Mouse (Mus musculus): Measurements from ENCODE around the gene Hibadh. TPM values are rescaled to one million over a fixed set of nuclear protein-coding genes. Genes with fewer than 3 reads are reported as not detected.
"Not testable (repeated sequence)": the region's sequence is repeated elsewhere in the genome, so short reads cannot be mapped to it uniquely, and the experiment has no call there.

Gene Hibadh
- polyA plus RNA-seq (2015; fragmentation: Nextera tagmentation; extraction: Ambion mirVana), result 72.9 and 82.7 TPM in 2 replicates

- Histone ChIP-seq H3K4me3 (ENCODE audit: low read length) (peak within 1 kb of the TSS; percentile 58), H3K36me3 (ENCODE audit: control insufficient read depth, insufficient read depth, low read length) (no peaks in the 10 kb centered on the region), H3K9me3 (ENCODE audit: control insufficient read depth, low read length) (no peaks in the 10 kb centered on the region), H3K27me3 (replicated peaks; ENCODE audit: control insufficient read depth, insufficient read depth, low read length) (no peaks in the 10 kb centered on the region), H3K27ac (ENCODE audit: low read depth, low read length) (peak within 1 kb of the TSS; percentile 72), H3K4me1 (ENCODE audit: control insufficient read depth, insufficient read depth, low read depth, low read length) (peaks cover 3% of the 10 kb centered on the region; the same call in 1 of the 2 replicates), H3K4me2 (ENCODE audit: low read length) (peak within 1 kb of the TSS; percentile 72), H3K9ac (ENCODE audit: low read depth, low read length) (peak within 1 kb of the TSS; percentile 73)
- peak; percentile 100 for ATAC-seq
- WGBS, result under 1% methylated on average over 34 of the region's 34 CpGs
Measured at GRCm38 (mm10) chr6:52640224-52640712, at the start of gene Hibadh. Gene Hibadh, minus strand, starts transcription at chr6:52640389.

DNA sequence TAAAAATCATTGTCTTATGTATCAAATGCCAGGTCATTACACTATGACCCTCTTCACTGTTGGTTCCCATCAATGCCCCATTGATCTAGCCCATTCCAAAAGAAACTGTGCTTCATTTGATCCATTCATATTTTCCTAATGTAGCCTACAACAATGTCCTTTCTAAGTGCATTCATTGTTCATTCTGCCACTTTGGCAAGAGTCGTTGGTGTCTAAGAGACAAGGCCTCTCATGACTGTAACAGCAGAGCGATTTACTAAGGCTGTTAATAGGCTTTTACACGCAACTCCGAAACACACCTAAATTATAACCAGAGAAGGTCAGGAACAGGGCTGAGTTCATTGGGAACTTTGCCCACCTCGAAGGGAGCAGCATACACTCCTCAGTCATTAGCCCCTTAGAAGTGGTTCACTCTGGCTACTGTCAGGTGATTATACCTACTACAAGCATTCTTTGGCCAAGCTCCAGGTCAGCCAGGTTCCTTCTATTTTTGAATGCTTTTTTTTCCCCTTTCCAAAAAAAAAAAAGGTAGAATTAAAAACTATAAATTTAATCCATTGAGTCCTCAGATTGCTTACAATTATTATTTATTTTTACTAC is 46.8 kb upstream of the Hibadh start:
- no peak overlapping the region for H3K4me2 ChIP-seq (ENCODE audit: low read length)
- no peak for ATAC-seq
- H3K9ac ChIP-seq (ENCODE audit: low read depth, low read length), result no peak overlapping the region
- no peaks in the 10 kb centered on the region for H3K4me1 ChIP-seq (ENCODE audit: control insufficient read depth, insufficient read depth, low read depth, low read length)
- H3K27me3 ChIP-seq (replicated peaks; ENCODE audit: control insufficient read depth, insufficient read depth, low read length), result no peaks in the 10 kb centered on the region
- 52% methylated on average over 5 of the region's 5 CpGs for WGBS
- H3K27ac ChIP-seq (ENCODE audit: low read depth, low read length), result no peak overlapping the region
- no peaks in the 10 kb centered on the region for H3K9me3 ChIP-seq (ENCODE audit: control insufficient read depth, low read length)
- no peaks in the 10 kb centered on the region for H3K36me3 ChIP-seq (ENCODE audit: control insufficient read depth, insufficient read depth, low read length)
- no peak overlapping the region for H3K4me3 ChIP-seq (ENCODE audit: low read length)

DNA sequence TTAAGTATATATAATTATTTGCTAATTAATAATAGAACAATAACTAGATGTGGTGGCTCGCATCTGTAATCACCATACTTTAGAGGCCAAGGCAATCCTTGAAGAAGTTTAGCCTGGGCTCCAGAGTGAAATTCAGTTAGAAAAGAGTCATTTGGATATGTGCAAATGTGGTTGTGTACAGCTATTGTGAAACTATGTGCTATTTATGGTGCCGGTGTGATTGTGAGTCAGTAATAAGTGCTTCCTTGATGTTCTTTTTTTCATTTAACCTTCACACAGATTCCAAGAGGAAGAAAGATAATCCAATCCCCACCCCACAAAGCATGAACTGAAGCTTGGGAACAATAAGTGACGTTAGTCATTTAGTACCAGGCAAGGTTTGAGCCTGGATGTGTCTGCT is 42.4 kb upstream of the Hibadh start:
- no peaks in the 10 kb centered on the region for H3K27me3 ChIP-seq (replicated peaks; ENCODE audit: control insufficient read depth, insufficient read depth, low read length)
- WGBS, result 91% methylated on average over 3 of the region's 3 CpGs
- ATAC-seq, result no peak

DNA sequence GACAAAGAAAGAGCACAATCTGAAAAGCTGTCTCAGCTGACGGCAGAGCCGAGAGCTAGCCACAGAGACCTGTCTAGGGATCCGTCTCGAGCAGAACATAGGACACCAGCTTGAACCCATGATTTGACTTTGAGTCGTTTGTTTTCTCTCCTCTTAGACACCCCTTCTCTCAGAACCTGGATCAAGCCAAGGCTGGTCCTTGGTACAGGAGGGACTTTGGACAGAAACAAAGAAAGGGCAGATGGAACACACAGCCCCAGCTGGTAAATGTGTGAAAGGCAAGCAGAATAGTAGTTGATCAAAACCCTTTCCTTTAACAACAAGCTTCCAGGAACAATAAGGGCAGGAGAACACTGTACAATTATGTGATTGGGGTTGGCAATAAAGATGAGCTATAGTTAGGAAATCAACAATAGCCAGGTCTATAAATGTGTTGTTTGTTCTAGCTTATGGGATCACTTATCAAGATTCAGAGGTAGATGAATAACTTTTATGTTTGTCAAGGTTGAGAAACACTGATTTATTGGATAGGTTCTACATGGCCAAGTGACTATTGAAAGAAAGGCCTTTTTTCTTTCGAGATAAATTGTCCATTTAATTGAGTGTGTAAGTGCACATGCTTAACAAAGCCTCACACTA is 41.8 kb upstream of the Hibadh start:
- Histone ChIP-seq H3K27me3 (replicated peaks; ENCODE audit: control insufficient read depth, insufficient read depth, low read length) (no peaks in the 10 kb centered on the region), H3K27ac (ENCODE audit: low read depth, low read length) (no peak overlapping the region), H3K4me1 (ENCODE audit: control insufficient read depth, insufficient read depth, low read depth, low read length) (no peaks in the 10 kb centered on the region), H3K36me3 (ENCODE audit: control insufficient read depth, insufficient read depth, low read length) (no peaks in the 10 kb centered on the region), H3K9me3 (ENCODE audit: control insufficient read depth, low read length) (no peaks in the 10 kb centered on the region), H3K4me3 (ENCODE audit: low read length) (no peak overlapping the region), H3K9ac (ENCODE audit: low read depth, low read length) (no peak overlapping the region), H3K4me2 (ENCODE audit: low read length) (no peak overlapping the region)
- ATAC-seq, result no peak
- WGBS, result 81% methylated on average over 6 of the region's 6 CpGs

More for the DNA sequence above, 42.4 kb upstream of the Hibadh start:
- Histone ChIP-seq H3K36me3 (ENCODE audit: control insufficient read depth, insufficient read depth, low read length) (no peaks in the 10 kb centered on the region), H3K27ac (ENCODE audit: low read depth, low read length) (no peak overlapping the region), H3K4me2 (ENCODE audit: low read length) (no peak overlapping the region), H3K9ac (ENCODE audit: low read depth, low read length) (no peak overlapping the region), H3K4me1 (ENCODE audit: control insufficient read depth, insufficient read depth, low read depth, low read length) (no peaks in the 10 kb centered on the region), H3K4me3 (ENCODE audit: low read length) (no peak overlapping the region), H3K9me3 (ENCODE audit: control insufficient read depth, low read length) (no peaks in the 10 kb centered on the region)

DNA sequence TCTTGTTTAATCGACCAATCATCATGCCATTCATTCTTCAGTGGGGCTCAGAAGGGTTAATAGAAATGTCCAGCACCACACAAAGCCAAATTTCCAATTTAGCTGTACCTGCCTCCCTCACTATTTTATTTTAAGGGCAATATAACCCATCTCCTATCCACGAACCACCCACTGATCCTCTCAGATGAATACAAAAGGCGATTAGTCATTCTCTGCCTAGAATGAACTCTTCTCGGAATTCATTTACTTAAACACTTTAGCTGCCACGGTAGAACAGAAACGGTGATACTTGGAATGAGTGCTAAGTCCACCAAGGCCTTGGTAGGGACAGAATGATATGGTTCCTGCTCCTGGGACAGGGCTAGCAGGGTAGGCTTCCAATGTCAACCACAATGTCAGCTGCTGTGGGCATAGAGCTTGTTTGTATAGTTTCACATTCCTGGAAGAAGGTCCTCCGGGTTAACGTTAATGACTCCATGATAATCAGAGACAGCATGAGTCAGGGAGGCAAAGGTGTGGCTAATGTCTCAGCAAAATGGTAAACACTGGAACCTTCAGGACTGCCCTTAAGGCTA is 40.4 kb upstream of the Hibadh start:
- no peaks in the 10 kb centered on the region for H3K9me3 ChIP-seq (ENCODE audit: control insufficient read depth, low read length)
- no peak overlapping the region for H3K4me2 ChIP-seq (ENCODE audit: low read length)
- no peaks in the 10 kb centered on the region for H3K27me3 ChIP-seq (replicated peaks; ENCODE audit: control insufficient read depth, insufficient read depth, low read length)
- no peak overlapping the region for H3K27ac ChIP-seq (ENCODE audit: low read depth, low read length)
- no peak overlapping the region for H3K4me3 ChIP-seq (ENCODE audit: low read length)
- no peaks in the 10 kb centered on the region for H3K4me1 ChIP-seq (ENCODE audit: control insufficient read depth, insufficient read depth, low read depth, low read length)
- WGBS, result 62% methylated on average over 8 of the region's 8 CpGs
- no peaks in the 10 kb centered on the region for H3K36me3 ChIP-seq (ENCODE audit: control insufficient read depth, insufficient read depth, low read length)
- no peak overlapping the region for H3K9ac ChIP-seq (ENCODE audit: low read depth, low read length)
- no peak for ATAC-seq

GRCm38 (mm10) chr6:52679565-52679964 is 39.4 kb upstream of the Hibadh start:
- no peak overlapping the region for H3K27ac ChIP-seq (ENCODE audit: low read depth, low read length)
- no peaks in the 10 kb centered on the region for H3K36me3 ChIP-seq (ENCODE audit: control insufficient read depth, insufficient read depth, low read length)
- no peak overlapping the region for H3K4me3 ChIP-seq (ENCODE audit: low read length)
- no peaks in the 10 kb centered on the region for H3K9me3 ChIP-seq (ENCODE audit: control insufficient read depth, low read length)
- no peak overlapping the region for H3K9ac ChIP-seq (ENCODE audit: low read depth, low read length)
- WGBS, result 86% methylated on average over 9 of the region's 9 CpGs
- no peaks in the 10 kb centered on the region for H3K27me3 ChIP-seq (replicated peaks; ENCODE audit: control insufficient read depth, insufficient read depth, low read length)
- H3K4me1 ChIP-seq (ENCODE audit: control insufficient read depth, insufficient read depth, low read depth, low read length), result no peaks in the 10 kb centered on the region
- no peak for ATAC-seq
- no peak overlapping the region for H3K4me2 ChIP-seq (ENCODE audit: low read length)

DNA sequence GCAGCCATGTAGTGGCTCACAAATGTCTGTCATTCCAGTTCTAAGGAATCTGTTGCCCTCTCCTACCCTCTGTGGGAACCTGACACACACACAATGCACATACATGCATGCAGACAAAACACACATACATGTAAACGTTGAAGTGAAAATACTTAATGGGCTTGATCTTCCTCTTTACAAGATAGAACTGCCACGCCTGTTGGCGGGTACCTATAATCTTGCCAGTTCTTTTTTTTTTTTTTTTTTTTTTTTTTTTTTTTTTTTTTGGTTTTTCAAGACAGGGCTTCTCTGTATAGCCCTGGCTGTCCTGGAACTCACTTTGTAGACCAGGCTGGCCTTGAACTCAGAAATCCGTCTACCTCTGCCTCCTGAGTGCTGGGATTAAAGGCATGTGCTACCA is 37.3 kb upstream of the Hibadh start:
- not testable (repeated sequence) for ATAC-seq; H3K27me3 ChIP-seq (replicated peaks; ENCODE audit: control insufficient read depth, insufficient read depth, low read length); H3K9ac ChIP-seq (ENCODE audit: low read depth, low read length); H3K36me3 ChIP-seq (ENCODE audit: control insufficient read depth, insufficient read depth, low read length); H3K4me1 ChIP-seq (ENCODE audit: control insufficient read depth, insufficient read depth, low read depth, low read length); H3K9me3 ChIP-seq (ENCODE audit: control insufficient read depth, low read length); H3K27ac ChIP-seq (ENCODE audit: low read depth, low read length); H3K4me2 ChIP-seq (ENCODE audit: low read length); H3K4me3 ChIP-seq (ENCODE audit: low read length)
- 92% methylated on average over 4 of the region's 4 CpGs for WGBS

DNA sequence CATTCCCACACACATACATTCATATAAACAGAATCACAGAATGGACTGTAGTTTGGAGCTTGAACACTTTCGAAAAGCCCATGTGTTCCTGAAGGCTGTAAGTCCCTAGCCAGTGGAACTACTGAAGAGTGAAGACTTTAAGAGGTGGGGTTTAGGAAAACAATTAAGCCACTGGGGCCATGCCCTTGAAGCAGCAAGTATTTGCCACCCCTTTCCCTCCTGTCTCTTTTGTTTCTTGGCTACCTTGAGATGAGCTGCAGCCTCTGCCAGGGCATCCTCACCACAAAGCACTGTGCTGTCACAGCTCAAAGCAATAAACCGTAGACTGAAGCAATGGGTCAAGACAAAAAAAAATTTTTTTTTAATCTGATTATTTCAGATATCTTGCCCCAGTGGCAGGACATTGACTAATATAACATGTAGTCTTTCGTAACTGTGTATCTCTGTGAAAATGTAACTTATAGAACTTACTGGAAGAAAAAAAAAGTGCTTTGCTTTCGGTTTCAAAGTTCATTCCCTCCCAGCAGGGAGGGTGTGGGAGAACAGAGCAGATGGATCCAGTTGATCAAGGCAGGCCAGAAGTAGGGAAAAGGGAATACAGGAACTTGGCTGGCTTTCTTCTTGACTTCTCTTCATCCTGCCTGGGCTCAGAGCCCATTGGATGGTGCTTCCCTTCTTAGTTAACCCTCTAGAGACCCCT is 35.2 kb upstream of the Hibadh start:
- Histone ChIP-seq H3K36me3 (ENCODE audit: control insufficient read depth, insufficient read depth, low read length) (no peaks in the 10 kb centered on the region), H3K4me2 (ENCODE audit: low read length) (no peak overlapping the region), H3K9ac (ENCODE audit: low read depth, low read length) (no peak overlapping the region), H3K27me3 (replicated peaks; ENCODE audit: control insufficient read depth, insufficient read depth, low read length) (no peaks in the 10 kb centered on the region), H3K27ac (ENCODE audit: low read depth, low read length) (no peak overlapping the region), H3K9me3 (ENCODE audit: control insufficient read depth, low read length) (no peaks in the 10 kb centered on the region), H3K4me3 (ENCODE audit: low read length) (no peak overlapping the region), H3K4me1 (ENCODE audit: control insufficient read depth, insufficient read depth, low read depth, low read length) (no peaks in the 10 kb centered on the region)
- ATAC-seq, result no peak
- 69% methylated on average over 4 of the region's 4 CpGs for WGBS

GRCm38 (mm10) chr6:52674541-52674940 is 34.4 kb upstream of the Hibadh start:
- Histone ChIP-seq H3K27me3 (replicated peaks; ENCODE audit: control insufficient read depth, insufficient read depth, low read length) (no peaks in the 10 kb centered on the region), H3K36me3 (ENCODE audit: control insufficient read depth, insufficient read depth, low read length) (no peaks in the 10 kb centered on the region), H3K9ac (ENCODE audit: low read depth, low read length) (no peak overlapping the region), H3K4me2 (ENCODE audit: low read length) (no peak overlapping the region), H3K9me3 (ENCODE audit: control insufficient read depth, low read length) (no peaks in the 10 kb centered on the region), H3K27ac (ENCODE audit: low read depth, low read length) (no peak overlapping the region), H3K4me1 (ENCODE audit: control insufficient read depth, insufficient read depth, low read depth, low read length) (no peaks in the 10 kb centered on the region), H3K4me3 (ENCODE audit: low read length) (no peak overlapping the region)
- 77% methylated on average over 12 of the region's 12 CpGs for WGBS
- no peak for ATAC-seq

All from hindbrain, embryonic 16.5 days (tissue).